8 mouse cellular contexts compared by ENCODE assay signal in genomic region chr1:88562361-88562760, GRCm38 (mm10). TPM values are rescaled to one million over a fixed set of nuclear protein-coding genes. Genes with fewer than 3 reads are reported as not detected.
DNase-seq lines count a peak whose midpoint lies in the region; ATAC-seq and TF ChIP-seq lines count a peak whose summit lies in the region.

No protein-coding gene starts in this region.

- TF ChIP-seq EP300 in liver, postnatal 0 days (IDR thresholded peaks at IDR 0.05; ENCODE audit: low read depth) = no peak

- no peaks in the 10 kb centered on the region for H3K9me3 ChIP-seq in forebrain, embryonic 11.5 days (ENCODE audit: control insufficient read depth, low read length)
- 0 out of 2 replicates have a peak, but pooled peaks cover 2% of the 10 kb centered on the region for H3K9me3 ChIP-seq in liver, postnatal 0 days (ENCODE audit: low read length)

- H3K4me3 ChIP-seq in forebrain, embryonic 11.5 days (ENCODE audit: low read depth, low read length) = no peak overlapping the region
- H3K4me3 ChIP-seq in liver, postnatal 0 days (ENCODE audit: low read depth, low read length) = no peak overlapping the region

- DNase-seq in ES-CJ7 (ENCODE audit: low read depth, low spot score) = peak; percentile 79
- DNase-seq in brain, embryonic 14.5 days (ENCODE audit: low read depth) = peak; percentile 86
- peak; percentile 91 for DNase-seq in forebrain, embryonic 11.5 days (ENCODE audit: low spot score)
- DNase-seq in heart, postnatal 14 days = peak; percentile 87 to 93
- peak; percentile 19 for DNase-seq in large intestine, adult 2 months (ENCODE audit: low read depth, low spot score)
- peak; percentile 87 for DNase-seq in liver, postnatal 0 days
- peak; percentile 20 for DNase-seq in retina, adult 2 months (ENCODE audit: low read depth, low spot score)
- DNase-seq in thymus, postnatal 14 days = peak; percentile 93

- no peak overlapping the region for H3K27ac ChIP-seq in forebrain, embryonic 11.5 days (ENCODE audit: low read depth, low read length)
- H3K27ac ChIP-seq in liver, postnatal 0 days (ENCODE audit: low read depth) = no peak overlapping the region

- no peak overlapping the region for H3K4me2 ChIP-seq in forebrain, embryonic 11.5 days (ENCODE audit: low read depth, low read length, severe bottlenecking)
- no peak overlapping the region for H3K4me2 ChIP-seq in liver, postnatal 0 days (ENCODE audit: low read depth, low read length)

- no peak for TF ChIP-seq POLR2A in brain, embryonic 14.5 days (IDR thresholded peaks at IDR 0.05; ENCODE audit: borderline replicate concordance, extremely low read depth, insufficient read depth, insufficient read length, poor library complexity, severe bottlenecking)

- no peaks in the 10 kb centered on the region for H3K36me3 ChIP-seq in forebrain, embryonic 11.5 days (ENCODE audit: control insufficient read depth, insufficient read depth, low read length)
- no peaks in the 10 kb centered on the region for H3K36me3 ChIP-seq in liver, postnatal 0 days (replicated peaks; ENCODE audit: insufficient read depth, low read length)

- 0 out of 2 replicates have a peak, but pooled peaks cover 2% of the 10 kb centered on the region for H3K4me1 ChIP-seq in forebrain, embryonic 11.5 days (replicated peaks; ENCODE audit: control insufficient read depth, insufficient read depth, low read length)
- no peaks in the 10 kb centered on the region for H3K4me1 ChIP-seq in liver, postnatal 0 days (ENCODE audit: insufficient read depth)

- TF ChIP-seq CTCF in brain, embryonic 14.5 days (IDR thresholded peaks at IDR 0.05; ENCODE audit: borderline replicate concordance, extremely low read depth, insufficient read depth, insufficient read length) = peak; percentile 84
- peak; percentile 96 for TF ChIP-seq CTCF in liver, postnatal 0 days (IDR thresholded peaks at IDR 0.05; ENCODE audit: low read depth)

- H3K9ac ChIP-seq in forebrain, embryonic 11.5 days (ENCODE audit: low read length) = no peak overlapping the region
- no peak overlapping the region for H3K9ac ChIP-seq in liver, postnatal 0 days (replicated peaks)

- peak; percentile 69 for ATAC-seq in forebrain, embryonic 11.5 days (replicated peaks; ENCODE audit: low FRiP score)
- ATAC-seq in liver, postnatal 0 days = peak; percentile 61

- intact Hi-C loops in heart, postnatal 14 days (cut with DNase I) = loop anchor here (1.0 to 5.0 kb wide), 4 partner anchors 75 to 144 kb away; no protein-coding TSS in a partner anchor

- no peaks in the 10 kb centered on the region for H3K27me3 ChIP-seq in forebrain, embryonic 11.5 days (ENCODE audit: control insufficient read depth, insufficient read depth, low read length)
- H3K27me3 ChIP-seq in liver, postnatal 0 days (ENCODE audit: insufficient read depth, low read length) = no peaks in the 10 kb centered on the region

- 17% methylated on average over 3 of the region's 3 CpGs for WGBS in forebrain, embryonic 11.5 days
- 47% methylated on average over 3 of the region's 3 CpGs for WGBS in large intestine, adult 2 months
- 28% methylated on average over 3 of the region's 3 CpGs for WGBS in liver, postnatal 0 days (ENCODE audit: insufficient replicate concordance)

RNA-seq across cellular contexts. Expression of gene Glrp1, which starts 52.5 kb away (rescaled TPM):
- 0.04 TPM in 1 of 2 replicates, not detected in the other for polyA plus RNA-seq in brain, embryonic 14.5 days (2012; rRNA removed)
- polyA plus RNA-seq in forebrain, embryonic 11.5 days (2014; fragmentation: Nextera tagmentation; extraction: Ambion mirVana) = not detected in 2 replicates
- not detected for total RNA-seq in heart, postnatal 14 days (2021)
- not detected in 2 replicates for polyA plus RNA-seq in large intestine, adult 2 months (2012; rRNA removed)
- 0.08 and 0.11 TPM in 2 replicates for polyA plus RNA-seq in liver, postnatal 0 days (2015; fragmentation: Nextera tagmentation; extraction: Ambion mirVana)

Comparison
In these comparisons a context has a peak if more than half of its experiments do, and no peak if none do; other contexts are left out.
1. DNase-seq: peak in every context shown above with its lines; median percentile 93 in thymus, postnatal 14 days; 91 in forebrain, embryonic 11.5 days; 90 in heart, postnatal 14 days; 87 in liver, postnatal 0 days; 86 in brain, embryonic 14.5 days; 79 in ES-CJ7; 20 in retina, adult 2 months; 19 in large intestine, adult 2 months.